Mouse (Mus musculus) macrophage (primary cell): ENCODE measurements around the gene Daxx. TPM values are rescaled to one million over a fixed set of nuclear protein-coding genes. Genes with fewer than 3 reads are reported as not detected.

Source experiments
- H3K27ac ChIP-seq: fragments of 350-480 bp; formaldehyde crosslinking; 2 replicates; pipeline ENCODE4 v1.9.0; 2021
- H3K36me3 ChIP-seq: fragments of 350-480 bp; formaldehyde crosslinking; 2 replicates; pipeline ENCODE4 v1.9.0; 2021; ENCODE audit errors: inconsistent target
- H3K4me3 ChIP-seq: fragments of 350-480 bp; formaldehyde crosslinking; 2 replicates; pipeline ENCODE4 v1.9.0; 2021; ENCODE audit errors: inconsistent target
- H3K79me2 ChIP-seq: fragments of 350-480 bp; formaldehyde crosslinking; 2 replicates; pipeline ENCODE4 v1.9.0; 2021; ENCODE audit errors: inconsistent target
- WGBS: methylation state at CpG from one replicate; pipeline ENCODE4 v1.1.7; 2026; ENCODE audit warnings: inconsistent platforms; ENCODE audit not compliant: missing documents; 5-methylcytosine and 5-hydroxymethylcytosine counted together
- polyA plus RNA-seq: library from polyadenylated mRNA; stranded (reverse); fragments of 250-400 nt; gene quantifications from 3 replicates; pipeline ENCODE4 v1.2.4, GENCODE M21; 2018; ENCODE audit warnings: inconsistent platforms

The Daxx gene
- polyA plus RNA-seq, 1 experiment from 2014 or later: 32.1 TPM

DNA sequence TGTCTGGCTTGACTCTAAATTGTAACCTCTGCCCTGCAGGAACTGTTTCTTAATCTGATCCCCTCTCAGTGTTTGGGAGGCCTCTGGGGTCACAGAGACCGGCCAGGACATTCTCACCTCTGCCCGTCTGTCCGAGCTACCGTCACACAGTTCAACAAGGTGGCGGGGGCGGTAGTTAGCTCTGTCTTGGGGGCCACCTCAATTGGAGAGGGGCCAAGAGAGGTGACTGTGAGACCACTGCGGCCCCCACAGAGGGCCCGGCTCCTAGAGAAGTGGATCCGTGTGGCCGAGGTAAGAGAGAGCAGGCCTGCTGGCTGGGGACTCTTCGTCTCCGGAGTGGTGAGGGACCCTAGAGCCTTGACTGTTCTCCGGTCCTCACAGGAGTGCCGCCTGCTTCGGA is 23.8 kb downstream of the Daxx start:
- Histone ChIP-seq H3K79me2 (peaks cover 68% of the 10 kb centered on the region), H3K36me3 (peaks cover 51% of the 10 kb centered on the region), H3K4me3 (no peak overlapping the region), H3K27ac (no peak overlapping the region)
- WGBS: 94% methylated on average over 15 of the region's 15 CpGs

DNA sequence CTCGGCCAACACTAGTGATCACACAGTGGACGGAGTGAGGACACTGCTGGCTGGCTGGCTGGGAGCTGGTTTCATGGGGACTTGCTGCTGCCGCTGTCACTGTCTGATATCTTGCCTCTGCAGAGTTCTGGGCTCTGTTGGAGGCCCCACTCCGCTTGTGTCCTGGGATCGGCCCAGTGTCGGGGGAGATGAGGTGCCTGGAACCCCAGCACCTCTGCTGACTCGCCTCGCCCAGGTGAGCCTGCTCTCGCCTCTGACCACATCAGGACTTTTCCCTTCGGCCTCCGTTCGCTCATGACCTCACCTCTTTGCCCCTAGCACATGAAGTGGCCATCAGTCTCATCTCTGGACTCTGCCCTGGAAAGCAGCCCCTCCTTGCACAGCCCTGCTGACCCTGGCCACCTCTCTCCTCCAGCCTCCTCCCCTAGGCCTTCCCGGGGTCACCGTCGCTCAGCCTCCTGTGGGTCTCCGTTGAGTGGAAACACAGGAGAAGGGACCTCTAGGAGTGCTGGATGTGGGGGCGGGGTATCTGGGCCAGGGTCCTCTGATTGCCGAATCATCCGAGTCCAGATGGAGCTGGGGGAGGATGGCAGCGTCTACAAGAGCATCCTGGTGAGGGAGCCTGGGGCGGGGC is 26.3 kb downstream of the Daxx start:
- Histone ChIP-seq H3K4me3 (no peak overlapping the region), H3K36me3 (peaks cover 43% of the 10 kb centered on the region), H3K27ac (no peak overlapping the region), H3K79me2 (peaks cover 70% of the 10 kb centered on the region)
- WGBS: 95% methylated on average over 21 of the region's 21 CpGs

DNA sequence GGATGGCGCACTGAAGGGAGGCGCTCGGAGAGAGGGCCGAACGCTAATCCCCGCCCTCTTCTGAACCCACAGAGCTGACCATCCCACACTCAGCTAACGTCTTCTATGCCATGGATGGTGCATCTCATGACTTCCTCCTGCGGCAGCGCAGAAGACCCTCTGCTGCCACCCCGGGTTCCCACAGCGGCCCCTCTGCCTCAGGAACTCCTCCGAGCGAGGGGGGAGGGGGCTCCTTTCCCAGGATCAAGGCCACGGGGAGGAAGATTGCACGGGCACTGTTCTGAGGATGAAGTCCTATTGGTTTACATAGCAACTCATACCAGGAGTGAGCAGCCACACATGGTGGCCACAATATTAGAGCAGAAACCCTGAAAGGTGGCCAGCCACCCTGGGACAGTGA is 27.8 kb downstream of the Daxx start:
- H3K36me3 ChIP-seq: peaks cover 43% of the 10 kb centered on the region
- H3K79me2 ChIP-seq: peaks cover 67% of the 10 kb centered on the region
- H3K4me3 ChIP-seq: no peak overlapping the region
- WGBS: 94% methylated on average over 15 of the region's 15 CpGs
- H3K27ac ChIP-seq: no peak overlapping the region

DNA sequence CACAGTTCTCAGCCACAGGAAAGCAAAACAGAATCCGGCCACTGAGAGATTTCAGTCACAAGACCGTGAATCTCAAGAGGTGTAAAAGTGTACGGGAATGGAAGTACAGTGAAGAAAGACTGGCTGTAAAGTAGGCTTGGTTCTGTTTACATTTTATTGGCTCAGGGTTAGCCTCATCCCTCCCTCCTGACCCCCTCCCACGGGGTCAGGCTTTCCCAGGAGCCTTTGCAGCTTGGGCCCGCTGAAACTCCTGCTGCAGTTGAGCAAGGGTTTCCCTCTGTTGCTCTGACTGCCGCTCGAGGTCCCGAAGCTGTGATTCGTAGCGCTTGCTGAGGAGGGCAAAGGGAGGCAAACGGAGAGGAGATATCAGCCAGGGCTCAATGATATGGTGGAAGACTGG is 29.6 kb downstream of the Daxx start:
- WGBS: 76% methylated on average over 11 of the region's 11 CpGs

DNA sequence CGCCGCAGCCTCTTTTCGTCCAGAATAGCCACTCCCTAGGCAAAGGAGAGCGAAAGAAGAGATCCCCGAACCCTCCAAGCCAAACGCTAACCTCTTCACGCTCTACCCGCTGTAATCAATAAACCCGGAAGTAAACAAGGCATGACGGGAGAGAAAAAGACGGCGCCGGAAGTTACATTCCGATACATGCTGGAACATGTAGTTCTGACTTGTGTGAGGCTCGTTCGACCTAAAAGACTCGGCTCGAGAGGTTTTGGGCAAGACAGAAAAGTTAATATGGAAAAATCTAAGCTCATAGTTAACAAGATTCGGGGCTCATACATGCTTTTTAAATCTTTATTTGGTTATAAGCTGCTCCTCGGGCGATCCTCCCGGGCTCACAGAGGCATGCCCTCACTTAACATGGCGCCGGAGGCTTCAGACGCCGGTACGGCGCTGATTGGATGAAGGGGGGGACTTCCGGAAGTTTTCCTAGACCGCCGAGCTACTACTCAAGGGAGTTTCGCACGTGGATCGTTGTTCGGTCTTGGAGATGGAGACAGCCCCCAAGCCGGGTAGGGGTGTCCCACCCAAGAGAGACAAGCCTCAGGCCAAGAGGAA is 31.1 kb downstream of the Daxx start, which contains the start of the genes Pfdn6 and Wdr46:
Gene Pfdn6, minus strand, starts transcription at position 138 of the 600 bp plus-strand sequence.
Gene Wdr46, plus strand, starts transcription at position 455 of the 600 bp plus-strand sequence.
- whole genome bisulfite sequencing: 2% methylated on average over 36 of the region's 36 CpGs
- Histone ChIP-seq H3K4me3 (peak within 1 kb of the TSS; percentile 98), H3K36me3 (peaks cover 28% of the 10 kb centered on the region), H3K27ac (peak within 1 kb of the TSS; percentile 86), H3K79me2 (peaks cover 37% of the 10 kb centered on the region)

More for the DNA sequence above, 29.6 kb downstream of the Daxx start:
- H3K4me3 ChIP-seq: no peak overlapping the region
- H3K79me2 ChIP-seq: peaks cover 52% of the 10 kb centered on the region
- H3K36me3 ChIP-seq: peaks cover 31% of the 10 kb centered on the region
- no peak overlapping the region for H3K27ac ChIP-seq

DNA sequence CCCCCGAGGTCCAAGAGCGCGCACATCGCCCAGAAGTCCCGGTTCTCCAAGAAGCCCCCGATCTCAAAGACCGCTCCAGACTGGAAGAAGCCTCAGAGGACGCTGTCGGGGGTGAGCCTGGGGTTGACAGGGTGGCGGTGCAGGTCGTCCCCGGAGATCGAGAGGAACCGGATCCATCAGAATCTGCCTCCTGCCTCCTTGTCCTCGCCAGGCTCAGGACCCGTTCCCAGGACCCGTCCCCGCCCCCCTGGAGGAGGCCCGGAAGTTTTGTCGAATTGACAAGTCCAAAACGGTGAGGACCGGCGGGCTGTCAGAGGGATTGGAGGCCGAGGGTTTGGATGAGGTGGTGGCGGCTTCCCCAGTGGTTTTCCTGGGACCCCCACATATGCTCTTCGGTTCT is 31.8 kb downstream of the Daxx start:
- H3K79me2 ChIP-seq: peaks cover 30% of the 10 kb centered on the region
- peaks cover 21% of the 10 kb centered on the region for H3K36me3 ChIP-seq
- WGBS: 2% methylated on average over 26 of the region's 26 CpGs
- no peak overlapping the region for H3K27ac ChIP-seq
- peak overlapping the region; percentile 98 for H3K4me3 ChIP-seq

DNA sequence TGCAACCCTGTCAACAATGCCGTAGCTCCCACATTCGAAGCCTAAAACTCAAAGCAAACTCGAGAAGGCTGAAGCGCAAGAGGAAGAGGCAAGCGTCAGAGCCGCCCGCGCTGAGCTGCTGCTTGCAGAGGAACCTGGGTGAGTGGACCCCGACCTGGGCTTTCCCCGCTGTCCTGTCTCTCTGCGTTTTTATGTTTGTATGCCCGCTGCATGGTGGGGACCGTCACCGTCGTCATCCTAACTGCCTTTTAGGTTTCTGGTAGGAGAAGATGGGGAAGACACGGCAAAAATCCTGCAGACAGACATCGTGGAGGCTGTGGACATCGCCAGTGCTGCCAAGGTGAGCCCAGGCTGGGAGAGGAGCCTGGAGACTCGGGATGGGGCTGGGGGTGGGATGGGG is 32.2 kb downstream of the Daxx start:
- peaks cover 19% of the 10 kb centered on the region for H3K36me3 ChIP-seq
- H3K4me3 ChIP-seq: peak overlapping the region; percentile 98
- H3K27ac ChIP-seq: no peak overlapping the region
- 43% methylated on average over 19 of the region's 19 CpGs for WGBS
- H3K79me2 ChIP-seq: peaks cover 28% of the 10 kb centered on the region

DNA sequence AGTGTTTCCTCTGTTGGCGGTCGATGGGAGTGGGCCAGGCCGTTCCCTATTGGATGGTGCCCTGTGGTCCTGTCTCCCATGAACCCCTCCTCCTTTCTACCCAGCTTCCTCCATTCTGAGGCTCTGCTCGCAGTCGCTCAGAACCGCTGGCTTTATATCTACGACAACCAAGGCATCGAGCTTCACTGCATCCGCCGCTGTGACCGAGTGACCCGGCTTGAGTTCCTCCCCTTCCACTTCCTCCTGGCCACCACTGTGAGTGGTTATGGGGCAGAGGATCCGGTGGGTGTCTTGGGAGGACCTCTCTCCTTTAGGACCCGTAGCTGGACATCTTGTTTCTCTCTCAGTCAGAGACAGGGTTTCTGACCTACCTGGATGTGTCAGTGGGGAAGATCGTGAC is 34.2 kb downstream of the Daxx start:
- H3K4me3 ChIP-seq: no peak overlapping the region
- 94% methylated on average over 15 of the region's 15 CpGs for WGBS
- peaks cover 30% of the 10 kb centered on the region for H3K79me2 ChIP-seq
- H3K36me3 ChIP-seq: peaks cover 7% of the 10 kb centered on the region; the same call in 1 of the 2 replicates
- no peak overlapping the region for H3K27ac ChIP-seq

DNA sequence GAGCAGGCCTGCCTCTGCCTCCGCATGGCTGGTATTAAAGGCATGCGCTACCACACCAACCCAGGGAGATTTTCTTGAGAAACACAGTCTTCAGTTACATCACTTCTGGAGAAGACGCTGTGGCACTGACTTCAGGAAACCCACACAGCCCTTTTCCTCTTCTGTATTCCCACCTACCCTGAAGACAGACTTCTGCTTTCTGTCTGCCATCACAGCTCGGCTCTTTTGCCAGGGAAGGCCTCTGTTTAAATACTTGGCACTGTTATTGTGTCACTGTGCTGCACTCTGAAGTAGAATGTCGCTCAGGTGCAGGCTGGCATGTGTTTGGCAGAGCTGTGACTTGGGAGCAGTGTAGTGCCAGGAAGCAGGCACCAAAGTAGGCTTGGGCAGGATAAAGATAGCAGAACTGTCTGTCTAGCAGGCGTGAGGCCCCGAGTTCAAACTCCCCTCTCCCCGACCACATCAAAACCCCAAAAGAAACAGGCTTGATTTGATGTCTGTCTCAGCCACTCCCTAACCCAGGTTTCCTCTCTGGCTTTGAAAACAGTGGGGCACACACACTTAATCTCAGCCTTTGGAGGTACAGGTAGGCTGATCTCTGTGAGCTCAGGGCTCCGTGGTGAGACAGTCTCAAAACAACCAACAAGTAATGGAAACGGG is 38.3 kb downstream of the Daxx start:
- Histone ChIP-seq H3K79me2 (peaks cover 30% of the 10 kb centered on the region; the same call in 1 of the 2 replicates), H3K27ac (peak overlapping the region; percentile 65), H3K4me3 (no peak overlapping the region), H3K36me3 (peaks cover 14% of the 10 kb centered on the region; the same call in 1 of the 2 replicates)
- WGBS: 20% methylated on average over 10 of the region's 10 CpGs

DNA sequence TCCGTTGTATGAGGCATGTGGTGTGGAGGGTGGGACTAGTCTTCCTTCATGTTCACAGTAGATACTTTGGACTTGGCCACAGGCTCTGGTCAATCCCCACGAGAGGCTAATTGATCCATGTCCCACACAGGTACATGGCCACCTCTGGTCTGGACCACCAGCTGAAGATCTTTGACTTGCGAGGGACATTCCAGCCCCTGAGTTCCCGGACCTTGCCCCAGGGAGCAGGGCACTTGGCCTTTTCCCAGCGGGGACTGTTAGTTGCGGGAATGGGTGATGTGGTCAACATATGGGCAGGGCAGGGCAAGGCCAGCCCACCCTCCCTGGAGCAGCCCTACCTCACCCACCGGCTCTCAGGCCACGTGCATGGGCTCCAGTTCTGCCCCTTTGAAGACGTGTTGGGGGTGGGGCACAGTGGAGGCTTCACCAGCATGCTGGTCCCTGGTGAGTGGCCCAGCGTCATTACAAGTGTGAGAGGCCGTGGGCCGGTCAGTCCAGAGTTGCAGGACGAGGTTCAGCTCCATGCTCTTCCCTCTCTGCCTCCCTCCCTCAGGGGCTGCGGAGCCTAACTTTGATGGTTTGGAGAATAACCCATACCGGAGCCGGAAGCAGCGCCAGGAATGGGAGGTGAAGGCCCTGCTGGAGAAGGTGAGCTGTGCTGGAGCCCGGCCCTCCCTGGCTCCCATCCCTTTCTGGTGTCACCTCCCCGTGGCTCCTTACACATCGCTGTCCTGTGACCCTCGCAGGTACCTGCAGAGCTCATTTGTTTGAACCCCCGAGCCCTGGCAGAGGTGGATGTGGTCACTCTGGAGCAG is 39.1 kb downstream of the Daxx start:
- peaks cover 21% of the 10 kb centered on the region; the same call in 1 of the 2 replicates for H3K36me3 ChIP-seq

DNA sequence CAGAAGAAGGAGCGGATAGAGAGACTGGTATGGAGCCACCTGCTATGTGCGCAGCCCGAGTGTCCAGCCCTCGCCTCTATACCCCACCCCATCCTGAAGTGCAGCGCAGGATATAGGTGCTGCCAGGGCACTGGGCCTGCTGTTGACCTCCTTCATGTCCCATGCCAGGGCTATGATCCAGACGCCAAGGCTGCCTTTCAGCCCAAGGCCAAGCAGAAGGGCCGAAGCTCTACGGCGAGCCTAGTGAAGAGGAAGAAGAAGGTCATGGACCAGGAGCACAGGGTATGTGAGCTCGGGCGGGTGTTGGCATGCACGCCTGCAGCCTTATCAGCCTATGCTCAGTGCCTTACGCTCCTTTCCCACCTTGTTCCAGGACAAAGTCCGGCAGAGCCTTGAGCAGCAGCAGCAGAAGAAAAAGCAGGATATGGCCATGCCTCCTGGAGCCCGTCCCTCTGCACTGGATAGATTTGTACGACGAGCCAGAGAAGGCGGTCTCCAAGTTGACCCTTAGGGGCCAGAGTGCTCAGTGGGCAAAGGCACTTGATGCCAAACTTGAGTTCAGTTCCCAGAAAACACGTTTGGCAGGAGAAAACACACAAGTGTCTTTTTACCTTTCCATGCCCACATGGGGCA is 39.8 kb downstream of the Daxx start:
- H3K4me3 ChIP-seq: no peak overlapping the region
- 93% methylated on average over 18 of the region's 19 CpGs for WGBS
- H3K27ac ChIP-seq: no peak overlapping the region
- peaks cover 23% of the 10 kb centered on the region; the same call in 1 of the 2 replicates for H3K36me3 ChIP-seq
- H3K79me2 ChIP-seq: peaks cover 42% of the 10 kb centered on the region

More for the DNA sequence above, 39.1 kb downstream of the Daxx start:
- 92% methylated on average over 22 of the region's 22 CpGs for WGBS
- H3K27ac ChIP-seq: peak overlapping the region; percentile 65
- peaks cover 35% of the 10 kb centered on the region for H3K79me2 ChIP-seq
- no peak overlapping the region for H3K4me3 ChIP-seq

DNA sequence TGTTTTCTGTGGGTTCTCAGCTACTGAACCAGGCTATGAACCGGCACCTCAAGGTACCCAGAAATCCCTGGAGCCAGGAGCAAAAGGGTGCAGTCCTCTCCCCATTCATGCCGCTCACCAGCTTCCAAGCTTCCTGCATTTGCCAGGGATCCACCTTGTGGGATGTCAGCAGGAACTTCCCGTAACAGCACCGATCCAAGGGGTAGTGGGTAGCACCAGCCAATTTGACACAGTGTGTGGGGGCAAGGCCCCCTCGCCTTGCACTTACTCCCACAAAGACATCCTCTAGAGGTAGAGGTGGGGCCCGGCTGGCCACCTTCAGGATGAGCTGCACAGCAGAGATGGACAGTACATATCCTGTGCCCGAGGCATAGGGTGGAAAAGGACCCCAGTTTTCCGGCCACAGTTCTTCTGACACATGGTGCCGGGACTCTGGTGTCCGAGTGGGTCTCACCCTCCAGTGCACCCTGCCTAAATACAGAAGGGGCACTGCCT is 41.0 kb downstream of the Daxx start:
- Histone ChIP-seq H3K36me3 (peaks cover 17% of the 10 kb centered on the region; the same call in 1 of the 2 replicates), H3K27ac (no peak overlapping the region), H3K79me2 (peaks cover 54% of the 10 kb centered on the region), H3K4me3 (peak overlapping the region; percentile 41; the same call in 1 of the 2 replicates)
- 83% methylated on average over 10 of the region's 10 CpGs for WGBS

DNA sequence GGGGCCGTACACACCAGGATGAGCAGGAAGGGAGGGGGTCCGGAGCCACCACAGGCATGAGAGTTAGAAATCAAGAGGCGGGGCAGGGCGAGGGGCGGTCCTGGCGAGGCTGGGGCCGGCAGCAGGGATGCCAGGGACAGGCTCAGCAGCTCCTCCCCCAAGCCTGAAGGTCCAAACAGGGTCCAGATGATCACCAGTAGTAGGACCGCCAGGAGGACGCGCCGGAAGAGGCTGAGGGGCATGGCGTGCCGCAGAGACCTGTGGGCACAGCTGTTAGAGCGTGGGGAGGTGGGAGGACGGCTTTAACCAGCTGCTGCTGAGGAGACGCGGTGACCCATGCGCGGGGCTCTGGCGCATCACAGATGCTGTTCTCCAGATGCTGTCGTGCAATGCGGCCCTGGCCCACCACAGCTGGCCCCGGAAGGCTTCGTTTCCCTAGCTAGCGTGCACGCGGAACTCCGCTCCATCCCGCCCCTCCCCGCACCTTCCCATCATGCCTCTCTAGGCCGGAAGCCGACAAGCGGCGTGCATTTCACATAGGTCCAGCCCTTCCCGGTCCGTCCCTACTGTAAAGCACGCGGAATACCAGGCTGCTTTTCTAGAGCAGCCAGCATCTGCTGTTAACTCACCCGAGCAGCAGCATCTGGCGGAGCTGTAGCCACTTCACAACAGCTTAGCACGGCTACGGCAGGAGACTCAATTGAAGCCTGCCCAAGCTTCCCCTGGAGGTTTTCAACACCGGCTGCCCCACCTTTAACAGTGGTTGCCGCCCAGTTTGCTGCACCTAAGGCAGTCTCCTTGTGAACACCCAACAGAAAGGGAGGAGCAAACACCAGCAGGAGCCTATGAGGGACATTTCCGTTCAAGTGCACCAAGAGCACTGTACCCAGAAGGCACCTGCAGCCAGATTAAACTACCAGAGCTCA is 42.1 kb downstream of the Daxx start, which contains the start of gene B3galt4:
Gene B3galt4, minus strand, starts transcription at position 468 of the 926 bp plus-strand sequence.
- Histone ChIP-seq H3K27ac (peak within 1 kb of the TSS; percentile 54), H3K4me3 (peak within 1 kb of the TSS; percentile 41), H3K36me3 (peaks cover 17% of the 10 kb centered on the region; the same call in 1 of the 2 replicates), H3K79me2 (peaks cover 58% of the 10 kb centered on the region)
- WGBS: 3% methylated on average over 43 of the region's 45 CpGs
